Mouse (Mus musculus): Measurements from ENCODE around the gene Zfp524. TPM values are rescaled to one million over a fixed set of nuclear protein-coding genes. Genes with fewer than 3 reads are reported as not detected.
A peak's percentile ranks its signal among the peaks of the same experiment; 100 is the strongest.

Gene Zfp524
- total RNA-seq, 2 experiments from 2014 or later: 5.3 to 6.7 TPM

DNA sequence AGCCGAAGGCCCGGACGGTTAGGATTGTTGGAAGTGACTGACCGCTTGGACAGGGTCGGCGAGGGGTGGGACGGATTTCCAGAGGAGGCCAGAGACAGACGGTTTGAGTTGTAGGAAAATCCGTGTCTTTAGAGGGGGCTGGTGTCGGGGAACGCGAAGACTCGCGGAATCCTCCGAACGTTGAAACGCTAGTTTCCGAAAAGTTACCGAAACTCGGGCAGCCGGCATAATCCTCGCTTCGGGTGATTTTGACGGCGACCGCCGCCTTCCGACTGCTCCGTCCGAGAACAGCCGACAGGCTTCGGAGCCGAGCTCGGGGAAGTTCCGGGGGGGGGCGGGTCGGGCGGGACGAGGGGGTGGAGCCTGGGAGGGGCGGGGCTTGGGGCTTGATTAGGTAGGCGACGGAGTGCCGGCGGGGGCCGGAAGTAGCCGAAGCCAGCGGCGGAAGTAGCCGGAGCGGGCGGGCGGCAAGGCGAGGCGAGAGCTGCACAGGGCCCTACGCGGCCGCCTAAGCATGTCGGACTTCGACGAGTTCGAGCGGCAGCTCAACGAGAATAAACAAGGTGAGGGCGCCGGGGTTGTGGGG lies 47.7 kb downstream of the Zfp524 start, which contains the start of gene U2af2:
Gene U2af2 (plus strand): TSS at position 370 of the 586 bp plus-strand sequence.
- peak; percentile 92 to 95 for DNase-seq (ENCODE audit: low spot score in 2 of 2)
- intact Hi-C loops (cut with DNase I): no loop called here

GRCm38 (mm10) chr7:5062360-5063001 lies 48.3 kb downstream of the Zfp524 start:
- DNase-seq (ENCODE audit: low spot score in 2 of 2): peak; percentile 73 to 75
- intact Hi-C loops (cut with DNase I): loop anchor here (1.0 kb wide), 1 partner anchor 12 kb away; no protein-coding TSS in a partner anchor

GRCm38 (mm10) chr7:5064886-5065285 lies 50.7 kb downstream of the Zfp524 start:
- DNase-seq (ENCODE audit: low spot score in 2 of 2): no peak
- intact Hi-C loops (cut with DNase I): no loop called here

Other genes with a start within 250 kb of the Zfp524 start
- not detected for gene Fam71e2, start 243.1 kb upstream of the Zfp524 start, total RNA-seq (2021)
- gene Il11, start 231.6 kb upstream of the Zfp524 start, total RNA-seq (2021): under 1 TPM; 0.18 to 0.55 TPM
- gene Tmem190, start 231.5 kb upstream of the Zfp524 start, total RNA-seq (2021): not detected
- 1 to 10 TPM; 2.7 to 4.4 TPM for gene Tmem238, start 224.8 kb upstream of the Zfp524 start, total RNA-seq (2021)
- gene Rpl28, start 221.5 kb upstream of the Zfp524 start, total RNA-seq (2021): 100 to 1,000 TPM; 480 to 489 TPM
- 100 to 1,000 TPM; 115 to 145 TPM for gene Ube2s, start 201.8 kb upstream of the Zfp524 start, total RNA-seq (2021)
- 100 to 1,000 TPM; 116 to 133 TPM for gene Shisa7, start 169.7 kb upstream of the Zfp524 start, total RNA-seq (2021)
- 1 to 10 TPM; 4.6 to 5.0 TPM for gene Isoc2b, start 144.2 kb upstream of the Zfp524 start, total RNA-seq (2021)
- 1 to 10 TPM; 7.5 to 8.6 TPM for gene Isoc2a, start 137.3 kb upstream of the Zfp524 start, total RNA-seq (2021)
- under 1 TPM; 0.29 to 0.34 TPM for gene Gm36210, start 107.9 kb upstream of the Zfp524 start, total RNA-seq (2021)
- gene Zfp628, start 99.2 kb upstream of the Zfp524 start, total RNA-seq (2021): 10 to 100 TPM; 14.5 to 16.3 TPM
- gene Nat14, start 92.4 kb upstream of the Zfp524 start, total RNA-seq (2021): 10 to 100 TPM; 86.6 to 92.4 TPM
- gene Ssc5d, start 88.6 kb upstream of the Zfp524 start, total RNA-seq (2021): 1 to 10 TPM; 2.3 to 2.9 TPM
- gene Sbk2, start 50.0 kb upstream of the Zfp524 start, total RNA-seq (2021): under 1 TPM in 1 of 2 experiments, not detected in 1; 0.15 TPM
- under 1 TPM; 0.42 to 0.55 TPM for gene Sbk3, start 43.2 kb upstream of the Zfp524 start, total RNA-seq (2021)
- gene Zfp579, start 18.3 kb upstream of the Zfp524 start, total RNA-seq (2021): 10 to 100 TPM; 33.8 to 36.3 TPM
- gene Fiz1, start 282 bp downstream of the Zfp524 start, total RNA-seq (2021): 10 to 100 TPM; 24.9 to 25.3 TPM
- not detected for gene Gm44973, start 1.1 kb downstream of the Zfp524 start, total RNA-seq (2021)
- gene Zfp865, start 6.0 kb downstream of the Zfp524 start, total RNA-seq (2021): 10 to 100 TPM; 34.1 to 35.2 TPM
- gene Ccdc106, start 6.1 kb downstream of the Zfp524 start, total RNA-seq (2021): 10 to 100 TPM; 65.7 to 68.5 TPM
- gene 4632433K11Rik, start 19.7 kb downstream of the Zfp524 start, total RNA-seq (2021): not detected
- gene Zfp784, start 24.0 kb downstream of the Zfp524 start, total RNA-seq (2021): 1 to 10 TPM; 5.4 TPM
- gene Zfp580, start 37.1 kb downstream of the Zfp524 start, total RNA-seq (2021): 10 to 100 TPM; 56.1 to 62.8 TPM
- 100 to 1,000 TPM; 166 to 173 TPM for gene U2af2, start 47.7 kb downstream of the Zfp524 start, total RNA-seq (2021)
- 100 to 1,000 TPM; 429 to 432 TPM for gene Epn1, start 65.8 kb downstream of the Zfp524 start, total RNA-seq (2021)
- gene Rfpl4, start 102.5 kb downstream of the Zfp524 start, total RNA-seq (2021): not detected
- under 1 TPM in 1 of 2 experiments, not detected in 1; 0.35 TPM for gene Rasl2-9, start 111.5 kb downstream of the Zfp524 start, total RNA-seq (2021)
- gene Vmn1r55, start 135.3 kb downstream of the Zfp524 start, total RNA-seq (2021): not detected
- gene Vmn1r56, start 182.3 kb downstream of the Zfp524 start, total RNA-seq (2021): not detected
- not detected for gene Vmn1r57, start 204.1 kb downstream of the Zfp524 start, total RNA-seq (2021)